Mouse (Mus musculus) bone marrow, adult 2 months (tissue): ENCODE measurements around the gene Syk.

Experiments used
- CTCF ChIP-seq: fragments of 200-500 bp; IDR thresholded peaks from 2 replicates; pipeline ENCODE4 v1.5.1; 2011; ENCODE audit warnings: low read length, control low read depth; ENCODE audit not compliant: control insufficient read depth, insufficient read depth
- POLR2A ChIP-seq: fragments of 200-500 bp; IDR thresholded peaks from 2 replicates; pipeline ENCODE4 v1.6.1; 2011; ENCODE audit warnings: low read depth, mild to moderate bottlenecking, control low read depth, low read length, borderline replicate concordance; ENCODE audit not compliant: control insufficient read depth

GRCm38 (mm10) chr13:52682107-52682506 lies 99.1 kb downstream of the Syk start:
- TF ChIP-seq CTCF (no peak), POLR2A (no peak)
